Mouse (Mus musculus) right cerebral cortex, postnatal 14 days (tissue): ENCODE data around the gene Gm4869.
"Not testable (repeated sequence)": the region's sequence is repeated elsewhere in the genome, so short reads cannot be mapped to it uniquely, and the experiment has no call there.

Experiments
- DNase-seq: peaks from one replicate; pipeline ENCODE4 v3.0.0; 2022

Gene Gm4869

GRCm38 (mm10) chr5:140472336-140472735 lies 26.9 kb downstream of the Gm4869 start:
- no peak for DNase-seq

- DNase-seq, result no peak
Measured at GRCm38 (mm10) chr5:140481458-140481857, 36.0 kb downstream of the Gm4869 start.

DNA sequence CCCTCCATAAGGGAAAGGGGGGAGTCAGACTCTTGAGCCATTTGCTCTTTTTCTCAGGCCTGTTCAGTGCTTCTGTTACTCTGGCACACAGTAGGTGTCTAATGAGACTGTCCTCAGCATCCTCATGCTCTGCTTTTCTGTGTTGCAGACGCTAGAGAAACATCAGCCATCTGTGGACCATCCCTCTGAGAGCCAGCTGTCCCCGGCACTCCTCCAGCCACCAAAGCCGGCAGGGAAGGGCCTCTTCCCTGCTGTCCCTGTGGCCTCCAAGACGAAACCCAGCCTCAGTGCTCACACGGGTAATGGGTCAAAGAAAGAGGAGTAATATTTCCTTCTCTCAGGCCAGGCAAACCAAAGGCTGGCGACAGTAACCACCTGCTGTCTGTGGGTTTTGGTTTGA lies 45.7 kb downstream of the Gm4869 start:
- DNase-seq, result no peak

DNA sequence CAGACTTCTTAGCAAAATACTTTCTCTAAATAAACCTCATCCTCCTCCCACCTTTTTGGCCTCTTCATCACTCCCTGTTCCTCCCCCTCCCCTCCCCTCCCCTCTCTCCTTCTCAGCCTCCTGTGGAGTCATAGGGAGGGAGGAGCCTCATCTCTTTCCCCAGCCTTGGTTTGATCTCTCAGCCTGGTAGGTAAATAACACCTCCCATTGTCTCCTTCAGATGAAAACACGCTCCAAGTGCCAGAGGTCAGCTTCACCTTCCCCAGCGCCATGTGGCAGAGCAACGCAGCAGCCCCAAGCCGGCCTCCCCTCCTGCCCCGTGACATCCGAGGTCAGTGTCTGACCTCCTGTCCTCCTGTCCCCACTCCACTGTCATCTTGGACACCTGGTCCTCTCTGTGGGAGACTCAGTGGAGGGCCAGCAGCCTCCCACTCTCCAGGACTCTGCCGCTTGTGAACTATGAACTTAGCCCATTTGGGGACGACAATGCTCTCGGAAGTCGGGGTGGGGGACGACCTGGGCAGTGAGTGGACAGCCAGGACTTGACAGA lies 47.3 kb downstream of the Gm4869 start:
- DNase-seq, result no peak

DNA sequence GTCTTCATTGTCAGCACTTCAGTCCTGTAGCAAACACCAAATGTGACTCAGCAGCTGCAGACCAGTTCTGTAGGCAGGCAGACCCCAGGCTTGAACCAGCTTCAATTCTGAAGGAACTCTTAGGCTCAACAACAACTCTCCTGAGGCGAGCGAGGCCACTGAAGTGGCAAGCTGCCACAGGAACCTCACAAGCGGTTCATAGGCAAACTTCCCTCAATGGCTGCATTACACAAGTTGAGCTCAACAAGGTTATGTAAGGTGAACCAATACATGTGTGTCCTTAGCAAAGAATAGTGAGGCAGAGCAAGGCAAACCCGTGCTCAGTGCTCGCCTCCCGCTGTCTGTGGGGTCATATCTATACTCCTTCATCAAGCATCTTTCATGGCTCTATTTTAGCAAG lies 52.7 kb downstream of the Gm4869 start:
- DNase-seq, result no peak

- no peak for DNase-seq
Measured at GRCm38 (mm10) chr5:140500736-140501135, 55.3 kb downstream of the Gm4869 start.

DNA sequence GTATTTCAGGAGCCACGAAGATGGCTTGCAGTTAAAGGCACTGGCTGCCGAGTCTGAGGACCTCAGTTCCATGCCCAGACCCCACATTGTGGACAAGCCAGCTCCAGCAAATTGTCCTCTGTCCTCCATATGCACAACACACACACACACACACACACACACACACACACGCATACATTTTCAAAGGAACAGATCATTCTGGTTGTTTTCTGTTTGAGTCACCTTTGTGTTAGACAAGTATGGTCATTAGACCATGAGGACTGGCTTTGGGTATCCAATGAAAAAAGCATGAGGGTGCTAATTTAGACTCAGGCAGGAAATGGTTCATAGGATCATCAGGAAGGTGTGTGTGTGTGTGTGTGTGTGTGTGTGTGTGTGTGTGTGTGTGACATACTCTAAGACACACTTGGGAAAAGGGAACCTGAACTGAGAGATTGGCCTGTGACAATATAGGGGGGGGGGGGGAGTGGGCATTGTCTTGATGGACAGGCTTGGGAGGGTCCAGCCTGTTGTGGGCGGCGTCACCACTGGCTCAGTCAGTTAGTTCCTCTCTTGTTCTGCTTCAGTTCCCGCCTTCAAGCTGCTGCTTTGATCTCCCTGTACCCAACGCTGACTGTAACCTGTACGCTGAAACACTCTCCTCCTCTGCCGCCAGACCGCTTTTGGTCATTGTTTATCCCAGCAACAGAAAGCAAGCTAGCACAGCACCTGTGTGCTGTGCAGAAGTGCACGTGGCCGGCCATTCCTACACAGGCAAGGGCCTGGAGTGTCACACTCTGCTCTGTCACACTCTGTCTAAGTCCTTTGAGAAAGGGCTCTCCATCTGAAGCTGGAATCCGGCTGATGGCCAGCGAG lies 56.8 kb downstream of the Gm4869 start:
- DNase-seq, result no peak

DNA sequence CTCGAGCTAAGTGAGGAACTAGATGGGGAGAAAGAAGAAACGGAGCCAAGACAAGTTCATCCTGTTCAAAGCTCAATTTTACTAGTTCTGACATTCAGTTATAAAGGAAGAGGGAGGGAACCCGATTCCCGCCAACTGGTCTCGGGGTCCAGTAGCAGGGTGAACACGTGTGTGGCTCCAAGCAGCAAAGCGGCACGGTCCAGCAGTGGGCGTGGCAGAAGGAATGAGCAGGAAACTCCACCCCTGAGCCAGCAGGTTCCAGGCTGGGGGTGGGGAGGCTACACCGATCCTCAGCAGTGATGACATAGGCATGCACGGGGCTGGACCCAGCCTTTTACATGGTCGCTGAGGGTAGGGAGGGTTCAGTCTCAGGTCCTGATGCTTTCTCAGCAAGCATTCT lies 57.5 kb downstream of the Gm4869 start:
- not testable (repeated sequence) for DNase-seq

DNA sequence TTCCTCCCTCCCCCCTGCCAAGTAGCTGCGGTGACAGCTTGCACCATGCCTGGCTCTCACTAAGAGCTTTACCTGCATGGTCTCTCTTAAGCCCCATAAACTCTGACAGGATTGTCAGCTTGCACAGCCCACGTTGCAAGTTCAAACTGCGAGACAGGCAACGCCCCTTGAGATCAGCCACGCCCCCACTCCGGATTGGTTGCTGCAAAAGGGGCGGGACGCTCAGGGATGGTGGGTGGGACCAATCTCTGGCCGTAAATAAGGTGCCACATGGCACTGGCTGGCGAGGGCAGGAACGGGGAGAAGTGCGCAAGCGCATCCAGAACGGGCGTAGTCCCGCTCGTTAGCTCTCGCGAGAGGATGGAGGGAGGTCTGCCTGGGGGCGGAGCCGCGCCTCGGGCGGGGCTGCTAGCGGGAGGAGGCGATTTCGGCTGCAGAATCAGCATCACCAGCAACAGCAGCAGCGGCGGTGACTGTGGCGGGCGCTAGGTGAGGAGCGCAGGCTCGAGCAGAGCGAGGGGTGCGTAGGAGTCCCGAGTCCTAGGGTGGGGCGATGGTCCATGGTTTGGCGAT lies 59.8 kb downstream of the Gm4869 start, which contains the start of gene Chst12:
TSS of gene Chst12 (plus strand) at position 343 of the 573 bp plus-strand sequence.
- peak; percentile 99 for DNase-seq

GRCm38 (mm10) chr5:140506096-140506794 lies 60.8 kb downstream of the Gm4869 start:
- DNase-seq, result no peak

DNA sequence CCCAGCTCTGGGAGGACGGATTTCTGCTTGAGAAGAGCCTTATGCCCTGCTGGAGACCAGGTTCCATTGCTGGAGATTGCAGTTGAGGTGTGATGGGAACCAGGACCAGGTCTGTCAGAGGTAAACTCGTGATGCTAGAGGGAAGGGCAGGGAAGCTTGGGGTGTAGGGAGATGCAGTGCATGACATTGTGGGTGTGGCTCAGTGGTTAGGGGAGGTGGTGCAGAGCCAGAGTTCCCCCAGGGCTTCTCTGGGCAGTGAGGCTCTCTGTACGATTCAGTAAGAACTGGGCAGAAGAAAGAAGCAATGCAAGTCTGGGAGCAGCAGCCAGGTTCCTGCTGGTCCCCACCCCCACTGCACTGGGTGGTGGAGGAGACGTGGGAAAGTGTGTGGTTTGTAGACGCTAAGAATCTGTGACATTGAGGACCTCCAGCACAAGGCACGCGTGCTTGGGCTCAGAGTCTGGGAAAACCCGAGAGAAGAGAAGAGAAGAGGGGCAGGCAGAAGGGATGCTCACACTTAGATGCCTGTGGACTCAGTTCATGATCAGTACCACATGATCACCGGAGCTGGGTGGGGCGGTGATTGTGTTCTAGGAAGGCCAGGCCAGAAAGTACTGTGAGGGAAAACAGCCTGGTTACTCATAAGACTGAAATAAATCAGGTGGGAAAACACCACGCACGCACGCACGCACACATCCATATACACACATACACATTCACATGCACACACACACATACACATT lies 62.2 kb downstream of the Gm4869 start:
- DNase-seq, result no peak

DNA sequence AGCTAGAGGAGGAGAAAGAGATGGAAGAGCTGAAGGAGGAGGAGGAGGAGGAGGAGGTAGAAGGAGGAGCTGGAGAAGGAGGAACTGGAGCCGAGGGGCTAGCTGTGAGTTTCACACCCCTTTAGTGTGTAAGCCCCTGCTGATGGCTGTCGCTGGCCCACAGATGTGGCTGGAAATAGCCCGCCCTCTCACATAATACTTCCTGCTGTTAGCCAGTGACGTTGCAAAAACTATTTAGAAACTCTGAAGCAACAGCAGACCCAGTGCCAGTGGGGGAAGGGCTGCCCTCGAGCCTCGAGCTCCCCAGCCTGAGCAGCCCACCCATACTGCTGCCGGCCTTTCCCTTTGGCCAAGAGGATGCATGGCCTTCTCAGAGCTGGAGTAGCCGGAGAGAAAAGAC lies 63.2 kb downstream of the Gm4869 start:
- DNase-seq, result no peak

- DNase-seq, result no peak
Measured at GRCm38 (mm10) chr5:140509204-140509603, 63.8 kb downstream of the Gm4869 start.

DNA sequence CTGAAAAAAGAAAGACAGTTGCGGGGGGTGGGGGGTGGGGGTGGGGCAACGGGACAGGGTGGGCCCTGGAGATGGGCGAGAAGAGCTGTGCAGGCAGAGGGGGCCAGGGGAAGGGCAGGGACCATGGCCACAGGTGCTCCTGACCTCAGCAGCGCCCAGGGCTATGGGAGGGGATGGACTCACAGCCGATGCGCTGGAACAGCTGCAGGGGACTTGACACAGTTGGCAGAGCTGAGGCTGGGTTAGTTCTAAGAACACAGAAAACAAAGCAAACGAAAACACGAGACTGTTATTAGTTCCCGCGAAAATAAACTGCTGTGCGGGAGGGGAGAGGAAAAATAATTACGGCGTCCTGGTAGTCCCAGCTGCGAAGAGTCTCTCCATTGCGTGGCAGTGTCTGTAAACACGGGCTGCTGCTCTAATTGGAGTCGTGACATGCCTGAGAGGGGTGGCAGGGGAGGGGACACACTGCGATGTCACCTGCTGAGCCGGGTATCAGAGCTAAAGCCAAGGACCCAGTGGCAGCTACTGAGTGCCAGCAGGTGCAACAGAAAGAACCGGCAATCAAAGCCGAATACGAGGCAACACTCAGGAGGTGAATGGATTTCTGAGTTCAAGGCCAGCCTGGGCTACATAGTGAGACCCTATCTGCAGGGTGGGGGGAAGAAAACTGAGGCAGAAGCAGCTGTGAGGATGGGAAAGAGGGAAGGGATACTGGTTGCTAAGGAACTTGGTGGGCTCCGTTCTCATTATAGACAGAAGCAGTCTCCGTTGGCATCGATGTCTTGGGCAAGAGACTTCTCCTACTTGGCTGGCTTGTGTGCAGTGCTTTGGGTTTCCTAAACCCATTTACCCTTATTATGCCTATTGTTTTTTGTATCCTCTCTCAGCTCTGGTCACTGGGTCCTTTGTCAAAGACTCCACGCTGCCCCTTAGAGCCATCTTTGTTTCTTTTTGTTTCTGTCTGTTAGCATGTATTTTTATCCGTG lies 64.9 kb downstream of the Gm4869 start:
- DNase-seq, result no peak

GRCm38 (mm10) chr5:140513921-140514320 lies 68.5 kb downstream of the Gm4869 start:
- DNase-seq, result no peak

- DNase-seq, result no peak
Measured at GRCm38 (mm10) chr5:140514799-140515486, 69.5 kb downstream of the Gm4869 start.

DNA sequence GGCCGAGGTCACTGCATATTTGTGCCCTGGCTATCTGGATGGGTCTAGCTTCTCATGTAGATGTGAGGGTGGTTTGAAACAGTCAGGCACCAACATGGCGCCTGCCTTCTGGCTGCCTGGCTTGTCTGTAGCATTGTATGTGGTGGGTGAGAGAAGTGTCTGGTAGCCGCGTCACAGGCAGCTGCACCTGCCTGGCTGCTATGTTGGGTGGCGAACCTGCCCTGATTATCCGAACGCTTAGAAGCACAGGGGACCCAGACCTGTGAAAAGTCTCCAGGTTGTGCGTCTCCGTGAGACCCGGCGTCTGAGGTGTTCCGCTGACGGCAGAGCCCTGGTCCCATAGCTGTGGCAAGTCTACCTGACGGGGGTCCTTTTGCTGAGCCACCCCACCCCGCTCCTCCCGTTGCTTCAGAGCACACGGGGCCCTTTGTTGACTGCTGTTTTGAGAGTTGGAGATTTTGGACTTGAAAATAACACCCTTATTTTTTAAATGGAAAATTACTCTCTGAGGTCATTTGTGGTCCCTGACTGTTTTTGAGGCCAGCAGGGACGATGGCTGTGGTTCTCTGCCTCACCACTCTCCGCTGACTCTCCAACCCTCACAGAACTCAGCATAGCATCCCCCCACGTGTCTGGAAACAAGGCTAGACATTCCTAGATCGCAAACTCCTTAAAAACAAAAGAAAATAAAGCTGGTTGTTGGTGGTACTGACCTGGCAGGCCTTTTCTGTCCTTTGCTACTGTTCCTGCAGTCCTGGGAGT lies 71.9 kb downstream of the Gm4869 start:
- no peak for DNase-seq

DNA sequence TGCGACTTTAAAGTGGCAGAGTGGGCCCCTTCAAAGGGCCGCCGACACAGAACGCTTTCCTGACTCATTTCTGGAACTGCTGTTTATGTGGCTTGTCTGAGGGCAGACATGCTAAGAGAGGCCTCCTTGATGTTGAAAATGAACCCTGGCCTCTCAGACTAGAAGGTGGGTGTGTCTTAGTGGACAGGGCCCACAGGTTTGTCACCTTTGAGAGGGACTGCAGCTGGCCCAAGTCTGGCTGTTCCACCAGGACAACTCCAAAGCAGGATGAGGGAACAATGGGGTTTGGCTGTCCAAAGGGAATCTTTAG lies 72.4 kb downstream of the Gm4869 start:
- no peak for DNase-seq

DNA sequence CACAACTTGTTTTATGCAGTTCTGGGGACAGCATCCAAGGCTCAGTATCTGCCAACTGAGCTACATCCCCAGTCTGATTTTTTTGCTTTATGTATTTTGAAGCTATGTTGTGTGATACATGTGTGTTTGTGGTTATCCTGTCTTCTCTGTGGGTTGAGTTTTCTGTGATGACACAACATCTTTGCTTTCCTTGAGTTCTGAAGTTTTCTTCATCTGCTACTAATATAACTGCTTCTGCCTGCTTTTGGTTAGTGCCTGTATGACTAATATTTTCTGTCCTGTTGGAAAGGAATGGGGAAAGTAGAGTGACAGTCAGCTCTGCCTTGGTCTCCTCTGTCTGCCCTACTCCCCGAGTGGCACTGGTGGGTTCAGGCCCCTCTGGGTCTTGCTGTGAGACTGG lies 75.8 kb downstream of the Gm4869 start:
- no peak for DNase-seq

- no peak for DNase-seq
Measured at GRCm38 (mm10) chr5:140526754-140527153, 81.3 kb downstream of the Gm4869 start.
